Mouse (Mus musculus) cerebellum, postnatal 25 days (tissue): ENCODE measurements around the gene Olfr450.

Experiments
- DNase-seq, 2 experiments: peaks; one replicate each; pipeline ENCODE4 v3.0.0; 2021; ENCODE audit warnings: mixed read lengths in 2 of 2

Olfr450 gene

GRCm38 (mm10) chr6:42811639-42812038, at the start of gene Olfr450:
Gene Olfr450, plus strand, starts transcription at chr6:42811939.
- DNase-seq = no peak

GRCm38 (mm10) chr6:42777066-42777465, 34.7 kb upstream of the Olfr450 start:
- no peak for DNase-seq

DNA sequence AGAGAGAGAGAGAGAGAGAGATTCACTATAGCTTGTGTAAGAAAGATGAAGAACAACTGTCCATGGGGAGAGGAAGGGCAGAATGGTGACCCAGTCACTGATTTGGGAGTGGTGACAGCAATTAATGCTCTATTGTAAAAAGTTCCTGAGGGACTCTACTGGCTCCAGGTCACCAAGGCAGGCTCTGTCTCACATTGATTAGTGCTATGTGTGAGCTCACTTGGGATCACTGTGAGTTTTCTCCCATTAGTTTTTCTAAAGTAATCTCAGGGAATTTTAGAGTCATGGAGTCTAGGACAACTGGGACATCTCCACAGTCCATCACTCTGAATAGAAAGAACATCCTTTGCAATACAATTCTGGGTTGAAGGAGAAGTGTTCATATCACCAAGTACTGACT, 26.9 kb upstream of the Olfr450 start, which contains the start of gene Olfr452:
Olfr452 (plus strand) TSS at position 301 of the 400 bp plus-strand sequence.
- no peak for DNase-seq

DNA sequence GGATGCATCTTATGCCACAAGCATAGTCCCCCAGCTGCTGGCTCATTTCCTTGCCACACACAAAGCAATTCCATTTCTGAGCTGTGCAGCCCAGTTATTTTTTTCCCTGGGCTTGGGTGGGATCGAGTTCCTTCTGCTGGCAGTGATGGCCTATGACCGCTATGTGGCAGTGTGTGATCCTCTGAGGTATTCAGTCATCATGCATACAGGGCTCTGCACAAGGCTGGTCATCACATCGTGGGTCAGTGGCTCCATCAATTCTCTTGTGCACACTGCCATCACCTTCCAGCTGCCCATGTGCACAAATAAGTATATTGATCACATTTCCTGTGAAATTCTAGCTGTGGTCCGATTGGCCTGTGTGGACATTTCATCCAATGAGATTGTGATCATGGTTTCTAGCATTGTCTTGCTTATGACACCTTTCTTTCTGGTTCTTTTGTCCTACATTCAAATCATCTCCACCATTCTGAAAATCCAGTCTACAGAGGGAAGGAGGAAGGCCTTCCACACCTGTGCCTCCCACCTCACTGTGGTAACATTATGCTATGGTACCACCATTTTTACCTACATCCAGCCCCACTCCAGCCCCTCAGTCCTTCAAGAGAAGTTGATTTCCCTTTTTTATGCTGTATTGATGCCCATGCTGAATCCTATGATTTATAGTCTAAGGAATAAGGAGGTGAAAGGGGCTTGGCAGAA, 21.3 kb upstream of the Olfr450 start:
- DNase-seq = no peak

DNA sequence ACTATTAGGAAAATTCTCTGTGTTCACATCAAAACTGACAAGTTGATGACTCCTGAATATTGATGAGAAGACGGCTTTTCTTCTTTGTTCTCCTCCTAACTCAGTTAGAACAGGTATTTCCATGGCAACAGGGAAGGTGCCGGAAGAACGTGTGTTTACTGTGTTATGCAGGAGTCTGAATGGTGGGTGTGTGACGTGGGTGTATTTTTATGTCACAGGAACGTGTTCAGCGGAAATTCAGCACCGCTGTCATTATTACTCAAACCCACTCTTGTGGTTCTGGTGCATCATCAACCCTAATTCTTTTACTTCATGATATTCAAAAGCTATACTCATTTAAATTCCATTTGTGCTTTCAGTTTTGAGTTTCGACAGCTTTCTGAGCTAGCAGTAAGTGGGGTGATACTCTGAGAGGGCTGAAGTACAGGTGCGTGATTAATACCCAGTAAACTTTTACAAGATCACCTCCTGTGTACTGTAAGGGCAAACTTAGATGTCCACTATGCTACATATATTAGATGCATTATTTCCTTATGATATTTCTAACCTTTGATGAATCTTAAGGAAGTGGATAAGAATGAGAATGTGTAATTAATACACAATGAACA, 20.7 kb upstream of the Olfr450 start:
- DNase-seq = no peak

GRCm38 (mm10) chr6:42794982-42795381, 16.8 kb upstream of the Olfr450 start:
- DNase-seq = no peak

DNA sequence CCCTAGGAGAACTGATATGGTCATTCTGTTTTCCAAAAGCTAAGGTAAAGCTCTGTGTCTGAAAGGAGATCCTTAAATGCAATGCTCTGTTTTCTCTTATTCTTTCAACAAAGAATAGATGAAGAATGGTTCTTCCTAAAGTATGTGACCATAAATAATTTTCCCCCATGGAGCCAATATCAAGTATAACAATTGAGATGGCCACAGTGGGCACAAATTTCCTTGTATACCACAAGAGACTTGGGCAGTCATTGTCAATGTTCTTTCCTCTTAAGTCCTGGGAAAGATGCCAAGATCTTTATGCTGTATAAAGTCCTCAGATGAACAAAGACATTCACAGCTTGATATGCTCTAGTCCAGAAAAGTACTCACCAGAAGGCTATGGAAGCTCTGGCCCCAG, 22.3 kb downstream of the Olfr450 start, which contains the start of gene Olfr449:
Olfr449 (plus strand) TSS at position 301 of the 400 bp plus-strand sequence.
- DNase-seq = no peak

DNA sequence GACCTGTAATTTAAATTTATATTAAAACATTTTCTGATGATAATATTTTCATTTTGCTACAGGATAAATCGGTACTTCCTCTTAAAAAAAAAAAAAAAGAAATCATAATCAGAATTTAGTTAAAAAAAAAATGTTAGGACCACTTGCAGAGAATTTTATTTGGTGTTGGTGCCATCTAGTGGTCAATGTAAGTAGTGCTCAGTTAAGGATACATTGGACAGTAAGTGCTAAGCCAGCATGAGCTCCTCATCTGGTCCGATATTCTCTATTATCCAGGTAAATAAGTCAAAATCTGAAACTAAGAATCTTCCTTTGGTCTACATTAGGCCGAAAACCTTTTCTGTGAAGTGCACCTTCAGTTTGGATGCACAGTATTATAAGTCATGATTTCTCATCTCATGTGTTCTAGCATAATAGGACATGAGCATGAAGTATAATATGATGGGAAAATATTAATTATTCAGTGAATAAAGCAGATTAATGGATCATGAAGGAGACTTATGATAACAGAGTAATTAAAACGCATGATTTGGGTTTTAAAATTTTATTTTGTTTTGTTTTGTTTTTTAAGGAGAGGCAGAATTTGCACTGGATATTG, 48.6 kb downstream of the Olfr450 start:
- DNase-seq = peak; percentile 8 to 29
